Mouse (Mus musculus) E14TG2a.4 (cell line): ENCODE data around the gene Capza2.
"Not testable (repeated sequence)": the region's sequence is repeated elsewhere in the genome, so short reads cannot be mapped to it uniquely, and the experiment has no call there.

Source experiments
- H3K27me3 ChIP-seq: 2 replicates; pipeline ENCODE4 v1.6.1; 2014; ENCODE audit warnings: low read length, control low read depth; ENCODE audit not compliant: insufficient read depth
- H3K36me3 ChIP-seq: 2 replicates; pipeline ENCODE4 v1.6.1; 2014; ENCODE audit warnings: low read length, control low read depth; ENCODE audit not compliant: insufficient read depth
- H3K4me1 ChIP-seq: replicated peaks from 2 replicates; pipeline ENCODE4 v1.6.1; 2014; ENCODE audit warnings: low read depth, low read length, control low read depth
- H3K4me3 ChIP-seq: replicated peaks from 2 replicates; pipeline ENCODE4 v1.5.1; 2014; ENCODE audit warnings: mild to moderate bottlenecking, low read length
- H3K9me3 ChIP-seq: 2 replicates; pipeline ENCODE4 v1.6.1; 2014; ENCODE audit warnings: low read length, control low read depth
- CTCF ChIP-seq: conservative IDR thresholded peaks from 2 replicates; pipeline ENCODE4 v1.5.1; 2014; ENCODE audit warnings: low read length
- NANOG ChIP-seq: IDR thresholded peaks from 2 replicates; pipeline ENCODE4 v1.6.1; 2014; ENCODE audit warnings: borderline replicate concordance, low read length, mixed read lengths
- POU5F1 ChIP-seq: IDR thresholded peaks from 2 replicates; pipeline ENCODE4 v1.6.1; 2014; ENCODE audit warnings: low read length, borderline replicate concordance

Gene Capza2

GRCm38 (mm10) chr6:17681810-17682209 is 45.8 kb downstream of the Capza2 start:
- no peaks in the 10 kb centered on the region for H3K4me1 ChIP-seq
- peaks cover 9% of the 10 kb centered on the region; the same call in 1 of the 2 replicates for H3K9me3 ChIP-seq
- no peak overlapping the region for H3K4me3 ChIP-seq
- no peaks in the 10 kb centered on the region for H3K27me3 ChIP-seq
- no peaks in the 10 kb centered on the region for H3K36me3 ChIP-seq
- TF ChIP-seq NANOG (no peak), CTCF (no peak), POU5F1 (no peak)

- Histone ChIP-seq H3K36me3 (no peaks in the 10 kb centered on the region), H3K4me3 (no peak overlapping the region), H3K27me3 (peaks cover 15% of the 10 kb centered on the region), H3K9me3 (peaks cover 5% of the 10 kb centered on the region; the same call in 1 of the 2 replicates), H3K4me1 (no peaks in the 10 kb centered on the region)
- TF ChIP-seq CTCF (no peak), POU5F1 (no peak), NANOG (no peak)
Measured at GRCm38 (mm10) chr6:17688676-17689075, 52.6 kb downstream of the Capza2 start.

- Histone ChIP-seq H3K9me3 (no peaks in the 10 kb centered on the region), H3K36me3 (no peaks in the 10 kb centered on the region), H3K27me3 (peaks cover 31% of the 10 kb centered on the region), H3K4me3 (peak within 1 kb of the TSS; percentile 80), H3K4me1 (peaks cover 7% of the 10 kb centered on the region; the same call in 1 of the 2 replicates)
- TF ChIP-seq NANOG (no peak), CTCF (no peak), POU5F1 (no peak)
Measured at GRCm38 (mm10) chr6:17692647-17693046, 56.6 kb downstream of the Capza2 start, which contains the start of gene St7. Gene St7 (plus strand): TSS chr6:17692933.

GRCm38 (mm10) chr6:17693726-17694549 is 57.9 kb downstream of the Capza2 start:
- Histone ChIP-seq H3K4me1 (peaks cover 7% of the 10 kb centered on the region; the same call in 1 of the 2 replicates), H3K27me3 (peaks cover 31% of the 10 kb centered on the region), H3K36me3 (no peaks in the 10 kb centered on the region), H3K4me3 (peak overlapping the region; percentile 80), H3K9me3 (no peaks in the 10 kb centered on the region)
- TF ChIP-seq CTCF (no peak), NANOG (no peak), POU5F1 (no peak)

- Histone ChIP-seq H3K4me1 (peaks cover 7% of the 10 kb centered on the region; the same call in 1 of the 2 replicates), H3K27me3 (peaks cover 31% of the 10 kb centered on the region), H3K4me3 (peak overlapping the region; percentile 80), H3K36me3 (no peaks in the 10 kb centered on the region), H3K9me3 (no peaks in the 10 kb centered on the region)
- TF ChIP-seq POU5F1 (no peak), NANOG (no peak), CTCF (no peak)
Measured at GRCm38 (mm10) chr6:17694550-17694951, 58.5 kb downstream of the Capza2 start.

- Histone ChIP-seq H3K4me1 (peaks cover 7% of the 10 kb centered on the region; the same call in 1 of the 2 replicates), H3K36me3 (no peaks in the 10 kb centered on the region), H3K27me3 (peaks cover 31% of the 10 kb centered on the region), H3K9me3 (no peaks in the 10 kb centered on the region), H3K4me3 (no peak overlapping the region; the same call in 1 of the 2 replicates)
- peak; percentile 26 for TF ChIP-seq CTCF
- no peak for TF ChIP-seq POU5F1
Measured at GRCm38 (mm10) chr6:17696321-17696734, 60.3 kb downstream of the Capza2 start.

- Histone ChIP-seq H3K4me1 (peaks cover 4% of the 10 kb centered on the region; the same call in 1 of the 2 replicates), H3K27me3 (peaks cover 1% of the 10 kb centered on the region), H3K36me3 (no peaks in the 10 kb centered on the region), H3K9me3 (no peaks in the 10 kb centered on the region), H3K4me3 (no peak overlapping the region)
- no peak for TF ChIP-seq CTCF
- TF ChIP-seq NANOG = no peak
- TF ChIP-seq POU5F1 = no peak
Measured at GRCm38 (mm10) chr6:17700936-17701612, 65.0 kb downstream of the Capza2 start.

GRCm38 (mm10) chr6:17704038-17704437 is 68.0 kb downstream of the Capza2 start:
- not testable (repeated sequence) for H3K4me1 ChIP-seq, H3K36me3 ChIP-seq, H3K4me3 ChIP-seq, H3K9me3 ChIP-seq, H3K27me3 ChIP-seq
